In the genomic region with DNA sequence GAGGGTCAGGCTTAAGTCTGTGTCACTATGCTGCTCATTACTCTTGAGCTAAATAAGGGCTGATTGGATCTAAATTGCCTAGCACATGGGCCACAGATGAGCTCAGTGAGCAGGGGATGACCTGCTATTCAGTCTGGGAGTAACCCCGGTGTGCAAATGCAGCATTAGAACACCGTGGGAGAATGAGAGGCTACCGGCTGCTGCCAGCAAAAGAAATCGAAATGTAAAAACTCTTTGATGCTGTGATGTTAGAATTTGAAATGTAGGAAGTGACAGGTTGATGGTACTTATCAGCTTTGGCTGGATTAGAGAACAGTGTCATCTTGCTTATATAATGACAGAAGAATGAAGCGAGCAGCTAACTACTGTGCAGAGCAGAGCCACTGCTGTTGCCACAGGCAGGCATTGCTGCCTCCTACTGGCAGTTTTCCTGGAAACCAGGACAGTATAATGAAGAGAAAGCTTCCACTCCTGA, we compare ENCODE assay signal across 9 mouse cellular contexts. TPM values are rescaled to one million over a fixed set of nuclear protein-coding genes. Genes with fewer than 3 reads are reported as not detected.
DNase-seq lines count a peak whose midpoint lies in the region; TF ChIP-seq lines count a peak whose summit lies in the region.
"Had no signal": no experiment of that assay in that cellular context is flagged by ENCODE, and none has a peak within 500 bp of the region (broad histone marks: within the 10 kb centered on the region; RNA-seq: fewer than 3 reads in every experiment).

No protein-coding gene starts in this region.

- intact Hi-C loops in left cerebral cortex, postnatal 14 days (cut with DNase I): loop anchor here (10.0 kb wide), 1 partner anchor 150 kb away; no protein-coding TSS in a partner anchor

- no peaks in the 10 kb centered on the region for H3K27me3 ChIP-seq in ES-Bruce4 (ENCODE audit: control insufficient read depth, insufficient read depth, low read length, poor library complexity, severe bottlenecking)
- no peaks in the 10 kb centered on the region for H3K27me3 ChIP-seq in kidney, adult 2 months (replicated peaks; ENCODE audit: control insufficient read depth, insufficient read depth, low read length)

- H3K9ac ChIP-seq in ES-Bruce4 (ENCODE audit: low read depth, poor library complexity, severe bottlenecking): no peak overlapping the region

- DNase-seq in ZHBTc4 (ENCODE audit: low read depth, low spot score): peak; percentile 41
- peak; percentile 11 for DNase-seq in fibroblast of lung, adult 2 months (ENCODE audit: low read depth)
- peak; percentile 57 for DNase-seq in kidney, adult 2 months
- DNase-seq in left cerebral cortex, postnatal 14 days (ENCODE audit: low spot score in 2 of 2): peak; percentile 86
- DNase-seq in retina, postnatal 7 days (ENCODE audit: low read depth, low spot score): peak; percentile 29
- no peak for DNase-seq in gastrocnemius, adult 8-10 months (ENCODE audit: low spot score in 2 of 2)
- DNase-seq in gastrocnemius, postnatal 4 days (ENCODE audit: low spot score in 2 of 2): no peak

- WGBS in kidney, adult 2 months: 44% methylated on average over 5 of the region's 5 CpGs

- no peak overlapping the region for H3K4me3 ChIP-seq in ES-Bruce4 (ENCODE audit: low read depth, low read length)
- H3K4me3 ChIP-seq in kidney, adult 2 months (ENCODE audit: insufficient read depth, low read depth, low read length): no peak overlapping the region
- H3K4me3 ChIP-seq: erythroblast, embryonic 14.5 days had no signal

- peaks cover 2% of the 10 kb centered on the region; the same call in 1 of the 2 replicates for H3K36me3 ChIP-seq in ES-Bruce4 (ENCODE audit: control insufficient read depth, insufficient read depth, low read length, poor library complexity, severe bottlenecking)
- no peaks in the 10 kb centered on the region for H3K36me3 ChIP-seq in kidney, adult 2 months (ENCODE audit: control insufficient read depth, insufficient read depth, low read length)

- no peak overlapping the region for H3K27ac ChIP-seq in ES-Bruce4 (ENCODE audit: insufficient read depth, low read length)
- H3K27ac ChIP-seq in kidney, adult 2 months (ENCODE audit: insufficient read depth, low read depth, low read length): no peak overlapping the region

- TF ChIP-seq CTCF in ES-Bruce4 (IDR thresholded peaks at IDR 0.05; ENCODE audit: low read depth, low read length): peak; percentile 55
- peak; percentile 68 for TF ChIP-seq CTCF in kidney, adult 2 months (conservative IDR thresholded peaks at IDR 0.05; ENCODE audit: insufficient read depth, insufficient read length, low read depth, low read length)

- H3K9me3 ChIP-seq in ES-Bruce4 (replicated peaks; ENCODE audit: control insufficient read depth, insufficient read depth, low read length, poor library complexity, severe bottlenecking): no peaks in the 10 kb centered on the region

- H3K4me1 ChIP-seq in ES-Bruce4 (ENCODE audit: control insufficient read depth, insufficient read depth, low read length): no peaks in the 10 kb centered on the region
- H3K4me1 ChIP-seq in kidney, adult 2 months (ENCODE audit: control insufficient read depth, insufficient read depth, low read length): no peaks in the 10 kb centered on the region; the same call in 1 of the 2 replicates

- no peak for TF ChIP-seq POLR2A in ES-Bruce4 (IDR thresholded peaks at IDR 0.05; ENCODE audit: insufficient read depth, low read length)
- TF ChIP-seq POLR2A in kidney, adult 2 months (IDR thresholded peaks at IDR 0.05; ENCODE audit: low read depth, low read length): no peak

- no peak for TF ChIP-seq EP300 in ES-Bruce4 (IDR thresholded peaks at IDR 0.05; ENCODE audit: insufficient read depth, low read depth, low read length)

RNA-seq across cellular contexts. Expression of a gene that starts 48.5 kb away (rescaled TPM):
- polyA plus RNA-seq in ES-Bruce4 (2011; ENCODE audit: insufficient read depth, insufficient read length, low read depth, missing spikeins): 57.8 and 63.7 TPM in 2 replicates
- 0.92 and 1.1 TPM in 2 replicates for polyA plus RNA-seq in kidney, adult 2 months (2012; rRNA removed)
- total RNA-seq in left cerebral cortex, postnatal 14 days (2021): 1 to 10 TPM; 1.6 TPM
- total RNA-seq in gastrocnemius, adult 8-10 months (2022): under 1 TPM in 1 of 4 experiments, not detected in 3; 0.15 TPM
- 1 to 10 TPM; 7.6 to 9.5 TPM for total RNA-seq in gastrocnemius, postnatal 4 days (2021)

Comparison
In these comparisons a context has a peak if more than half of its experiments do, and no peak if none do; other contexts are left out.
1. DNase-seq: peak in ZHBTc4 (single experiment), fibroblast of lung, adult 2 months (single experiment), kidney, adult 2 months (single experiment), left cerebral cortex, postnatal 14 days (2 of 2) and retina, postnatal 7 days (single experiment); none in gastrocnemius, adult 8-10 months (0 of 2) and gastrocnemius, postnatal 4 days (0 of 2).